Mouse (Mus musculus) thymus, adult 2 months (tissue): ENCODE measurements at regions not wholly inside any gene's neighbourhood (a gene's known extent, or its start where the extent isn't known, plus 50 kb on each side); places are given as distances from the start of the nearest gene placed in this dataset.

Source experiments
- DNase-seq: peaks from one replicate; pipeline ENCODE4 v3.0.0; 2021
- H3K27ac ChIP-seq: fragments of 200-500 bp; 2 replicates; pipeline ENCODE4 v1.5.1; 2012; ENCODE audit warnings: low read length, control low read depth; ENCODE audit not compliant: control insufficient read depth, insufficient read depth
- H3K27me3 ChIP-seq: fragments of 200-500 bp; 2 replicates; pipeline ENCODE4 v1.6.1; 2012; ENCODE audit warnings: mild to moderate bottlenecking, low read length, moderate library complexity, mixed read lengths; ENCODE audit not compliant: control insufficient read depth, insufficient read depth
- H3K36me3 ChIP-seq: fragments of 200-500 bp; 2 replicates; pipeline ENCODE4 v1.6.1; 2012; ENCODE audit warnings: mild to moderate bottlenecking, low read length, moderate library complexity; ENCODE audit not compliant: control insufficient read depth, insufficient read depth
- H3K4me1 ChIP-seq: fragments of 200-500 bp; replicated peaks from 2 replicates; pipeline ENCODE4 v1.6.1; 2012; ENCODE audit warnings: low read length; ENCODE audit not compliant: control insufficient read depth, insufficient read depth
- H3K4me3 ChIP-seq: fragments of 200-500 bp; 2 replicates; pipeline ENCODE4 v1.5.1; 2012; ENCODE audit warnings: mild to moderate bottlenecking, low read length, control low read depth, moderate library complexity; ENCODE audit not compliant: control insufficient read depth, insufficient read depth
- CTCF ChIP-seq: fragments of 200-500 bp; IDR thresholded peaks from 2 replicates; pipeline ENCODE4 v1.5.1; 2012; ENCODE audit warnings: mild to moderate bottlenecking, control low read depth, low read length, moderate library complexity, borderline replicate concordance; ENCODE audit not compliant: control insufficient read depth, poor library complexity, insufficient read depth; ENCODE audit errors: extremely low read depth
- POLR2A ChIP-seq: fragments of 200-500 bp; IDR thresholded peaks from 2 replicates; pipeline ENCODE4 v1.6.1; 2012; ENCODE audit warnings: mild to moderate bottlenecking, low read length, control low read depth, moderate library complexity; ENCODE audit not compliant: control insufficient read depth, poor library complexity, insufficient read depth; ENCODE audit errors: extremely low read depth
- WGBS: fragments of 180-500 bp; shearing (Covaris S2); methylation state at CpG from one replicate; pipeline ENCODE4 v1.1.7; 2018; 5-methylcytosine and 5-hydroxymethylcytosine counted together

- no peak for DNase-seq
- Histone ChIP-seq H3K4me3 (no peak overlapping the region), H3K36me3 (no peaks in the 10 kb centered on the region), H3K27me3 (no peaks in the 10 kb centered on the region), H3K4me1 (no peaks in the 10 kb centered on the region), H3K27ac (no peak overlapping the region)
- WGBS, result 81% methylated on average over 2 of the region's 2 CpGs
- TF ChIP-seq POLR2A, result no peak
- TF ChIP-seq CTCF, result no peak
Observed at GRCm38 (mm10) chr2:159086836-159087235, 292.2 kb downstream of the Dhx35 start.

DNA sequence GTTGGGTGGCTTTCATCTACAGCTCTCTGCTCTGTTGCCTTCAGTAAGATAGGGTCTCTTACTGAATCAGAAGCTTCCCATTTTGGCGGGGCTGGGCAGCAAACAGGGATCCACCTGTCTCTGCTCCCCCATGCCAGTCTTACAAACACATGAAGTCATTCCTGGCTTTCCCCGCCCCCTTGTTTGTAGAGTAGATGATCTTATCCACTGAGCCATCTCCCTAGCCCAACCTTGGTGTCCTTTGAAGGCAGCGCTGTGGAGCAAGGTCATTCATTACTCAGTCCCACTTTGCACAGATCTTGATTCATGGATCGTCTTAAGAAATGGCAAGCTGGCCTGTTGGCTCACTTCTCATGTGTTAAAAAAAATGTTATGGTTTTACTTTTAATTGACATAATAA lies 293.6 kb downstream of the Dhx35 start:
- DNase-seq, result no peak
- no peak for TF ChIP-seq POLR2A
- TF ChIP-seq CTCF, result no peak
- Histone ChIP-seq H3K27me3 (no peaks in the 10 kb centered on the region), H3K4me1 (no peaks in the 10 kb centered on the region), H3K4me3 (no peak overlapping the region), H3K36me3 (no peaks in the 10 kb centered on the region), H3K27ac (no peak overlapping the region)
- 88% methylated on average over 4 of the region's 4 CpGs for WGBS

DNA sequence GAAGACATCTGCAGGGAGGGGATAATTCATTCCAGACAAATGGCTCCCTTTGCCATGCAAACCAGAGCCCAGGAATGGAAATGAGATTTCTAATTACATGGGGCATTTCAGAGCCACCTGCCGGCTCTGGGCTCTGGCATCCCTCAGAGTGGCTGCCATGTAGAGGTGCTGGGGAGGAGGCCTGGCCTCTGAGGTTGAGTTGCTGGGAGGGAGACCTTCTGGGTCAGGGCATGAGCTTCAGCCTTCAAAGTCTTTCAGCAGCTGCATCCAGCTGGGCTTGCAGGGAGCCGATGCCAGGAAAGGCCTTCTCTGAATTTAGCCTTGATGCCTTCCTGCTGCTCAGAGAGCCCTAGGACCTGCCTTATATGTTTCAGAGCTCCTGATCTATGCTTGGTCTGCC lies 302.1 kb downstream of the Dhx35 start:
- TF ChIP-seq CTCF, result no peak
- no peak for TF ChIP-seq POLR2A
- DNase-seq, result no peak
- H3K4me3 ChIP-seq, result no peak overlapping the region
- no peaks in the 10 kb centered on the region for H3K27me3 ChIP-seq
- no peaks in the 10 kb centered on the region for H3K36me3 ChIP-seq
- no peaks in the 10 kb centered on the region for H3K4me1 ChIP-seq
- H3K27ac ChIP-seq, result no peak overlapping the region
- WGBS, result 62% methylated on average over 2 of the region's 2 CpGs

GRCm38 (mm10) chr2:159134042-159134441 lies 339.4 kb downstream of the Dhx35 start:
- no peak for DNase-seq
- no peaks in the 10 kb centered on the region for H3K36me3 ChIP-seq
- no peak for TF ChIP-seq POLR2A
- WGBS, result 66% methylated on average over 6 of the region's 6 CpGs
- H3K4me3 ChIP-seq, result no peak overlapping the region
- H3K4me1 ChIP-seq, result no peaks in the 10 kb centered on the region
- H3K27ac ChIP-seq, result no peak overlapping the region
- no peaks in the 10 kb centered on the region for H3K27me3 ChIP-seq

DNA sequence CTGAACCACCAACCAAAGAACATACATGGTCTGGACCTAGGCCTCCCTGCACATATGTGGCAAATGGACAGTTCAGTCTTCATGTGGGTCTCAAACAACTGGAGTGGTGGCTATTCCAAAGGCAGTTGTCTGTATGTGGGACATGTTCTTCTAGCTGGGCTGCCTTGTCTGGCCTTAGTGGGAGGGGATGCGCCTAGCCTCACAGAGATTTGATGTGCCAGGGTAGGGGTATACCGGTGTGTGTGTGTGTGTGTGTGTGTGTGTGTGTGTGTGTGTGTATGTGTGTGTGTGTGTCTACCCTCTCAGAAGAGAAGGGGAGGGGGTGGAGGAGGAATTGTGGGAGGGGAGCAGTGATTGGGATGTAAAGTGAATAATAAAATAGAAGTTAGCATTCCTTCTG lies 344.0 kb downstream of the Dhx35 start:
- Histone ChIP-seq H3K36me3 (no peaks in the 10 kb centered on the region), H3K4me1 (no peaks in the 10 kb centered on the region), H3K27ac (no peak overlapping the region), H3K27me3 (no peaks in the 10 kb centered on the region), H3K4me3 (no peak overlapping the region)
- no peak for DNase-seq
- no peak for TF ChIP-seq POLR2A
- no peak for TF ChIP-seq CTCF
- WGBS, result 97% methylated on average over 2 of the region's 2 CpGs

GRCm38 (mm10) chr2:159145980-159146379 lies 351.4 kb downstream of the Dhx35 start:
- 93% methylated on average over 6 of the region's 6 CpGs for WGBS
- Histone ChIP-seq H3K4me3 (no peak overlapping the region), H3K4me1 (no peaks in the 10 kb centered on the region), H3K36me3 (no peaks in the 10 kb centered on the region), H3K27me3 (no peaks in the 10 kb centered on the region), H3K27ac (no peak overlapping the region)
- no peak for TF ChIP-seq POLR2A
- DNase-seq, result no peak

DNA sequence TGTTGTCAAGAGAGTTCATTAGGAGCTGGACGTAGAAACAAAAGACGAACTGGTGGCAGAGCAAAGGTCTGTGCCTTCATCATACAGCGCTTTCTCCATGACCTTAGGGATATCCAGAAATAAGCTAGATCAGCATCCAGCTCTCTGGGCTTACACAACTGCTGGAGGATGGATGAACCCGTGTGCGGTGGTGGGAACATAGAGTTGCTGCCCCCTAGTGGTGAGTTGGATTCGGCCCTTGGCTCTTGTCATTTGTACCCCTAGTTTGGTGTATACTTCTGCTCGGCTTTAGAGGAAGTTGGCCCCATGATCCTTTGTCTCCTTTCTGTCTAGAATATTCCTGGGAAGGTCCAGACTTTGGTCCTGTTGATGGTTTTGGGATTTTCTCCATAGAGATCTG lies 369.4 kb downstream of the Dhx35 start:
- Histone ChIP-seq H3K4me1 (no peaks in the 10 kb centered on the region), H3K36me3 (no peaks in the 10 kb centered on the region), H3K4me3 (no peak overlapping the region), H3K27me3 (no peaks in the 10 kb centered on the region), H3K27ac (no peak overlapping the region)
- 43% methylated on average over 7 of the region's 7 CpGs for WGBS
- TF ChIP-seq POLR2A (no peak), CTCF (no peak)
- DNase-seq, result no peak
